Mouse (Mus musculus) embryonic stem cell, embryonic (primary cell): ENCODE results near the gene Frmd5.

Experiments used
- CTCF ChIA-PET, 4 experiments: fragments of 300-600 bp in 2 of 4; fragments of 350-600 bp in 2 of 4; sonication (Branson Sonifier 250); formaldehyde crosslinking; loops; one replicate each; lab custom pipeline; 2022; ENCODE audit warnings: inconsistent platforms in 2 of 4; lab: Charles Lee
- POLR2A ChIA-PET, 4 experiments: fragments of 300-600 bp in 2 of 4; fragments of 350-600 bp in 2 of 4; sonication (Branson Sonifier 250); formaldehyde crosslinking; loops; one replicate each; lab custom pipeline; 2022; ENCODE audit warnings: antibody characterized with exemption in 4 of 4, inconsistent platforms in 1 of 4; lab: Charles Lee

Gene Frmd5

DNA sequence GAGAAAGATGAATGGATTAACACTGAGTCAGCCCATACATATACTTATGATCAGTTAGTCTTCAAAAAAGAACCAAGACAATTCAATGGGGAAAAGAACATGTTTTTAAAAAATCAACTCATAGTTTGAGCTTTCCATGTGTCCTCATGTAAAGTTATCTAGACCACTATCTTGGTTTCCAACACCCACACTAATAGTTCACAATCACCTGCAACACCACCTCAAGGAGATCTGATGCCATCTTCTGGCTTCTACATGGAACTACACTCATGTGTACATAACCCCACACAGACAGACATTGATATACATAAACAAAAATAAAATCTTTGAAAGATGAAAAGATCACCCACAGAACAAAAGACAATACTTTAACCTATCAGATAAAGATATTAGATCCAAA, 17.1 kb downstream of the Frmd5 start:
- ChIA-PET POLR2A (interaction anchor here in 1 of 4 experiments (1.0 to 1.3 kb wide), 2 partner anchors 17 to 242 kb away, joined by 3 read pairs; partner anchors contain the start of gene Frmd5), CTCF (interaction anchor here in 1 of 4 experiments (0.6 to 1.3 kb wide), 2 partner anchors 95 to 218 kb away, joined by 3 to 4 read pairs; no protein-coding TSS in a partner anchor)

DNA sequence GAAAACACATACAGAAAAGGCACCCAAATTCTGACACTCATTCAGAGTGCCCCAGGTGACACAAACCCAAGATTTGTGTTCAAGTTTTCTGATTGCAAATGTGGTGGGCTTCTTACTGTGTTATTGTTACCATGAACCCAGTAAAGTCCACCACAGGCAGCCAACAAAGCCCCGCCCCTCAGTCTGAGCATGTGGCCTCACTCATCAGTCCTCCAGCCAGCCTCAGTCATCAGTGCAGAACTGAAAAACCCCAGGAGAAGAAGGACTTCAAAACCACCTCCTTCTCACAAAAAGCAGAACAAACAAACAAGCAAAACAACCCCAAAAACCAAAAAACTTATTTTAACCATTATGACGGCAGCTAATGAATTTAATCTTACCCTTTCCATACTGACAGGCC, 18.5 kb downstream of the Frmd5 start:
- ChIA-PET POLR2A (interaction anchor here in 1 of 4 experiments (0.6 kb wide), 1 partner anchor 10 kb away, joined by 3 read pairs; no protein-coding TSS in a partner anchor), CTCF (interaction anchor here in 2 of 4 experiments (0.7 to 1.3 kb wide), 2 partner anchors 9 to 216 kb away, joined by 3 to 4 read pairs; no protein-coding TSS in a partner anchor)

- ChIA-PET POLR2A (interaction anchor here in 1 of 4 experiments (1.4 kb wide), 1 partner anchor 138 kb away, joined by 3 read pairs; no protein-coding TSS in a partner anchor), CTCF (no interaction called here)
Measured at GRCm38 (mm10) chr2:121787767-121788166, 19.1 kb downstream of the Frmd5 start.

- POLR2A ChIA-PET: interaction anchor here in 1 of 4 experiments (1.4 kb wide), 1 partner anchor 138 kb away, joined by 3 read pairs; no protein-coding TSS in a partner anchor
Measured at GRCm38 (mm10) chr2:121787271-121787670, 19.6 kb downstream of the Frmd5 start.

DNA sequence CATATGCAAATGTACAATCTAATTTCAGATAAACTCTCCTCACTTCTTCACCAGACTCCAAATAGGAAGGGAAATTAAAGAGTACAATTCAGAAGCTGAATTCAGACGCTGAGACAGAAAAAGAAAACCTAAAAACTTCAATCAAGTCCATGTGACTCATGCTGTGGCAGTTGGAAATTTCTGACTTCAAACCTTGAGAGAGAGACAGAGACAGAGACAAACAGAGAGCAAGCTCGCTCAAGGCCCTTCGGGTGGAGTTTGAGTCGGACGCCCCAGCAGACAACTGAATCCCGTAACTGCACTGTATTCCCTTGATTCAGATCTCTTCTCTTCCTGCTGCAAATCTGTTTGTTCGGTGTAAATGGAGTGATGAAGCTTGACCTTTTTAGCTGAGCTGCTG, 30.7 kb downstream of the Frmd5 start:
- ChIA-PET POLR2A (interaction anchor here in 1 of 4 experiments (1.1 to 1.8 kb wide), 3 partner anchors 18 to 50 kb away, joined by 3 to 4 read pairs (median 3); no protein-coding TSS in a partner anchor), CTCF (no interaction called here)

More at GRCm38 (mm10) chr2:121787271-121787670, 19.6 kb downstream of the Frmd5 start:
- CTCF ChIA-PET: no interaction called here

DNA sequence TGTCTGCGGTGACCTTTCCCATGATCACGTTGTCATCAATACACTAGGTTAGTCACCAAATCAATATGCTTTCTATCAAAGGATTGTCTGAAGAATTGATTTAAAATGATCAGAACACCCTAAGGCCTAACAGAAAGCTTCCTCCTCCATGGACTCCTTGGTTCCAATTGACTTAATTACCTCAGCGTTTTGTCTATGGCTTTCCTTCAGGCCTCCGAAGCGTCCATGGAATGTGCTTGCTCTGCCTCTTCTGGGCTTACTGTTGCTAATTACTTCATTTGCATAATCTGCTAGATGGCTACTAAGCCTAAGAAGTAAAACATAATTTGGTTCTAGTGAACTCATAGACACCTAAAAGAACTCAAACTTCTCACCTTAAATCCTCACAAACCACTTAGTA, 42.0 kb downstream of the Frmd5 start:
- ChIA-PET POLR2A (interaction anchor here in 2 of 4 experiments (0.9 to 2.3 kb wide), 5 partner anchors 9 to 102 kb away, joined by 3 to 7 read pairs (median 4); partner anchors contain the start of genes Frmd5 (in 2 of the 2) and Casc4 (in 1 of the 2)), CTCF (interaction anchor here in 1 of 4 experiments (0.6 kb wide), 1 partner anchor 172 kb away, joined by 6 read pairs; no protein-coding TSS in a partner anchor)

DNA sequence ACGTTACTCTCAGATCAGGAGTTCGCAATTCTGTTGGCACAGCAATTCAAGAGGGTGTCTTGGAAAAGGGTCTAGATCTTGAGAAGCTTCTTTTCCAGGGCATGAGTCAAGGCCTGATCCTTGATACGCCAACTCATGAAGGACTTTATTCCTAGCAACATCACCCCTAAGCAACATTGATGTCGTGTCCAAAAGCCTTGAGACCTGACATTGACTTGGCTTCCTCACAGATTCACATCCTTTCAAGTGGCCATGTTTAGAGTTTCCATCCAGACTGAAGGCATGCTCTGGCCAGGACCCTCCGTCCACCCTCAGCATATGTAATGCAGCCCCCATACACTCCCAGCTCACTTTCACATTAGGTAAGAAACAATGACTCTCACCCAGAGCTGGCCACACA, 45.0 kb downstream of the Frmd5 start:
- POLR2A ChIA-PET: interaction anchor here in 1 of 4 experiments (1.7 kb wide), 1 partner anchor 45 kb away, joined by 4 read pairs; the partner anchor contains the start of gene Frmd5

GRCm38 (mm10) chr2:121761281-121761795, 45.5 kb downstream of the Frmd5 start:
- CTCF ChIA-PET: no interaction called here

More for the DNA sequence above, 45.0 kb downstream of the Frmd5 start:
- CTCF ChIA-PET: interaction anchor here in 1 of 4 experiments (0.6 kb wide), 1 partner anchor 190 kb away, joined by 3 read pairs; no protein-coding TSS in a partner anchor

GRCm38 (mm10) chr2:121760646-121761045, 46.2 kb downstream of the Frmd5 start:
- CTCF ChIA-PET: no interaction called here
- POLR2A ChIA-PET: interaction anchor here in 2 of 4 experiments (0.7 to 1.1 kb wide), 2 partner anchors 17 to 46 kb away, joined by 3 read pairs; partner anchors contain the start of gene Frmd5 (in 1 of the 2)

More at GRCm38 (mm10) chr2:121761281-121761795, 45.5 kb downstream of the Frmd5 start:
- POLR2A ChIA-PET: interaction anchor here in 1 of 4 experiments (1.1 kb wide), 1 partner anchor 46 kb away, joined by 3 read pairs; the partner anchor contains the start of gene Frmd5

DNA sequence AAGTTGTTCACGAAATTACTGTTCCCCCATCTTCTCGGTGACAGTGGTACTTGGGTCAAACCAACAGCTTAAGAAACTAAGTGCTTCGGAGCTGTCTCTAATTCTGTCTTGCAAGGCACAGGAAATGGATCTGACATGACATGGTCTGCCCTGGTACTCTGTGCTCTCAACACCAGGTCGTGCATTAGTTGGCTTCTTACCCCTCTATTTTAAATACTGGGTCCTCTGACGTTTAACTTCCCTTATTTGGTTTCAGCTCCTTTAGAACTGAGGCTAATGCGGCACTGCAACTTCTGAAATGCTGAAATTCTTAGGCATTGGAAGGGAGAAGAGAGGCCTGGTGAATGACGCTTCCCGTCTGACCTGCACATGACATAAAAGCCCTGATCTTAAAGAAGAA, 48.6 kb downstream of the Frmd5 start:
- ChIA-PET CTCF (no interaction called here), POLR2A (interaction anchor here in 1 of 4 experiments (1.0 kb wide), 1 partner anchor 9 kb away, joined by 3 read pairs; no protein-coding TSS in a partner anchor)

GRCm38 (mm10) chr2:121756336-121756735, 50.6 kb downstream of the Frmd5 start:
- ChIA-PET POLR2A (interaction anchor here in 1 of 4 experiments (0.6 kb wide), 1 partner anchor 274 kb away, joined by 3 read pairs; no protein-coding TSS in a partner anchor), CTCF (interaction anchor here in 2 of 4 experiments (0.6 kb wide), 2 partner anchors 64 to 302 kb away, joined by 4 to 6 read pairs; no protein-coding TSS in a partner anchor)

DNA sequence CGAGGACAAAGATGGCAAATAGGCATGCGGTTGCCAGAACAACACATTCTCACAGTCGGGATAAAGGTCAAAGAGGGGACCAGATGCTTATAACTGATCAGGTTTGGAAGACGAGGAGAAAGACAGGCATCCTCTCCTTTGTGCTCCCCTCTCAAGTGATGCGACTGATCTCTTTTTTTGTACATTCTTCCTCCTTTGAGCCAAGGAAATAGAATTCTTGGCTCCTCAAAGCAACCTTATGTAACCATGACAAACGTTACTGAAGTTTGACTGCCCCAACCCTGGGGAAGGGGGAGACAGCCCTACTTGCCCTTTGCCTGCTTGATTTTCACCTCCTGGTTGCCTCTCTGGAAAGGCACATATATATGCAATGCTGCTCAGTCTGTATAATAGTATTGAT, 51.8 kb downstream of the Frmd5 start:
- CTCF ChIA-PET: no interaction called here
- POLR2A ChIA-PET: no interaction called here

DNA sequence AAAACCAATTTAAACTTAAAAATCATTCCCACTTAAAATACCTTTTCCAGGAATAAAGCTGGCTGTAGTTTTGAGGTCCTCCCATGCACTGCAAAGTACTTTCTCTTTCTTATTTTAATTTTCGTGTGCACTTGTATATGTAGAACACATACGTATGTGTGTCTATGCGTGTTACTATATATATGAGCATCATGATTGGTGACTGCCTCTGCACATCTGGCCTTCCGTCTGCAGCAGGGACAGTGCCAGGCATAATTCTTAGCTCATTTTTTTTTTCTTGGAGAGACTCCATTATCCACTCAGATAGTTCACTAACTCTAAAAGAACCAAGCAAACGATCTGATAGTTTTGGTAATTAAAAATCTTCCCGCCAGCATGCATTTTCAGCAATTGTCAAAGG, 56.8 kb downstream of the Frmd5 start:
- CTCF ChIA-PET: no interaction called here
- POLR2A ChIA-PET: no interaction called here

DNA sequence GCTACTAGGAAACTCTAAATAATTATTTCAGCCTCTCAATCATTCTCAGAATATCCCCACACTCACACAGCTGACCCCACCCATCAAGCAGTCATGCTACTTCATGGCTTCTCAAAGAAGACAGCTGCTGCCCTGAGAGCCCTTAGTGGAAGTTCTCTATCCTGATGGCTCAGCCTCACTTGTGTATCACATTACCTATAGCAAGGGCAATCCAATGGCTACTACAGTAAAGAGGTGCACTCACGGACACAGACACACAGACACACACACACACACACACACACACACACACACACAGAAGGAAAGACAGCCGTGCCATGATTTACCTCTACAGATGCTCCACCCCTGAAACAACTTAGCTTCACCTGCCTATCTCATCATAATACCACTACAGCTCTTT, 65.7 kb downstream of the Frmd5 start:
- CTCF ChIA-PET: no interaction called here
- POLR2A ChIA-PET: no interaction called here

GRCm38 (mm10) chr2:121739410-121739809, 67.5 kb downstream of the Frmd5 start:
- POLR2A ChIA-PET: no interaction called here
- CTCF ChIA-PET: no interaction called here

GRCm38 (mm10) chr2:121733426-121733825, 73.5 kb downstream of the Frmd5 start:
- ChIA-PET CTCF (interaction anchor here in 1 of 4 experiments (0.6 kb wide), 1 partner anchor 104 kb away, joined by 3 read pairs; no protein-coding TSS in a partner anchor), POLR2A (no interaction called here)

DNA sequence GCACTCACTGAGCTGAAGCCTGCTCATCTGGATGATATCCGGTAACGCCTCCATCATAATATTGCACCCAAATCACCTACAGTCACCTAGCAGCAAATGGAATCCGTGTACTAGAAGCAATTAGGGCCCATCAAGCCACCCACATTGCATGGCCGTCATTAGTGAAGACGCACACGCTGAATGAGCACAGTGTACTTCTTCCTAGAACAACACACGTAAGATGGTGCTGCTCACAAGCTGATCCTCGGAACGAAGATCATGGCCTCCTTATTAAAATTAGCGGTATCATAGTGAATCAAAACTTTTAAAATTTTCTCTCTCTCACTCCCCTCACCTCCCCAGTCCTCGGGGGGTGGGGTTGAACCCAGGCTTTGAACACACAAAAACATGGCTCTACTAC, 76.4 kb downstream of the Frmd5 start:
- CTCF ChIA-PET: no interaction called here
- POLR2A ChIA-PET: no interaction called here

- POLR2A ChIA-PET: no interaction called here
- CTCF ChIA-PET: no interaction called here
Measured at GRCm38 (mm10) chr2:121728907-121729575, 77.8 kb downstream of the Frmd5 start.

DNA sequence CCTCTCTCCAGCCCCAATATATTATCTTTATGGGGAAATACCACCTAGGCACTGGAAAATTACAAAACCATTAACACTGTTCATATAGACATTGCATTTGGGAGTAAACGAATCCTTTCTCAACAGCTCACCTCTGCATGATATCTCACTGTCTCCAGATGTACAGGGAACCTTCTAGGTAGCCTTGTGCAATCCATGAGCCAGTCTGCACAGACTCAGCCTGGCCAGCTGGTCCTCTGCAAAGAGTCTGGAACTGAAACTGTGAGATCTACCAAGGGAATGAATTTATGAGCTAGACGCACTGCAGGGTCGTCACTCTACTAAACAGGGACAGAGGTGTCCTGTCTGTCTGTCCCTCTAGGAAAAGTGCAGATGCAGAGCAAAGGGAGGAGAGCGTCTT, 82.0 kb downstream of the Frmd5 start:
- ChIA-PET POLR2A (interaction anchor here in 1 of 4 experiments (1.2 kb wide), 1 partner anchor 11 kb away, joined by 3 read pairs; no protein-coding TSS in a partner anchor), CTCF (no interaction called here)
